Mouse (Mus musculus) cortical plate, adult 2 months (tissue): Measurements from ENCODE around the gene Col8a1.

Experiments used
- CTCF ChIP-seq: fragments of 200-500 bp; IDR thresholded peaks from 2 replicates; pipeline ENCODE4 v1.5.1; 2011; ENCODE audit warnings: mild to moderate bottlenecking, control low read depth, low read length; ENCODE audit not compliant: insufficient read depth; ENCODE audit errors: extremely low read depth
- POLR2A ChIP-seq: fragments of 200-500 bp; IDR thresholded peaks from 2 replicates; pipeline ENCODE4 v1.6.1; 2011; ENCODE audit warnings: mild to moderate bottlenecking, low read length, control low read depth; ENCODE audit not compliant: insufficient read depth; ENCODE audit errors: extremely low read depth

DNA sequence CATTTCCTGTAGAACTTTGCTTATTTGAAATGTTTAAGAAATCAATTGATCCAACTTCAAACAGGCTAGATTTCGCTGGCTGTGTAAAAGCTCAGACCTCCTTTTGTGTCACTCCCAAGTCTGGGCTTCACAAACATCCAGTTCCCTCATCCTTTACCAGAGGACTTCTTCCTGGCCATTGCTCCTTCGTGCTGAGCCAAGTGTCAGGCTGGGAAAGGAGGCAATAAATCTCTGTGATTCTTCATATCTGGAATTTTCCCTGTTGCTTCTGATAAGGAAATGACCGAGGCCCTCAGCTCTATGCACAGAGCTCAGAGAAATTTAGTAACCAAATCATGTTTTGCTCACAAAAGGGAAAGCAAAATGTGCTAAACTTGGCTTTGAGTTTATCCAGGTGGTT, 91.9 kb downstream of the Col8a1 start:
- TF ChIP-seq POLR2A: no peak
- no peak for TF ChIP-seq CTCF
